Mouse (Mus musculus) megakaryocyte, embryonic 14.5 days (primary cell): ENCODE measurements at regions not wholly inside any gene's neighbourhood (a gene's known extent, or its start where the extent isn't known, plus 50 kb on each side); places are given as distances from the start of the nearest gene placed in this dataset.

Experiments used
- FLI1 ChIP-seq: IDR thresholded peaks from 2 replicates; pipeline ENCODE4 v1.6.1; 2012; ENCODE audit warnings: low read length, inconsistent platforms, mixed read lengths
- GATA1 ChIP-seq: IDR thresholded peaks from 3 replicates; pipeline ENCODE4 v1.6.1; 2012; ENCODE audit warnings: mixed read lengths, low read length, inconsistent platforms, borderline replicate concordance

DNA sequence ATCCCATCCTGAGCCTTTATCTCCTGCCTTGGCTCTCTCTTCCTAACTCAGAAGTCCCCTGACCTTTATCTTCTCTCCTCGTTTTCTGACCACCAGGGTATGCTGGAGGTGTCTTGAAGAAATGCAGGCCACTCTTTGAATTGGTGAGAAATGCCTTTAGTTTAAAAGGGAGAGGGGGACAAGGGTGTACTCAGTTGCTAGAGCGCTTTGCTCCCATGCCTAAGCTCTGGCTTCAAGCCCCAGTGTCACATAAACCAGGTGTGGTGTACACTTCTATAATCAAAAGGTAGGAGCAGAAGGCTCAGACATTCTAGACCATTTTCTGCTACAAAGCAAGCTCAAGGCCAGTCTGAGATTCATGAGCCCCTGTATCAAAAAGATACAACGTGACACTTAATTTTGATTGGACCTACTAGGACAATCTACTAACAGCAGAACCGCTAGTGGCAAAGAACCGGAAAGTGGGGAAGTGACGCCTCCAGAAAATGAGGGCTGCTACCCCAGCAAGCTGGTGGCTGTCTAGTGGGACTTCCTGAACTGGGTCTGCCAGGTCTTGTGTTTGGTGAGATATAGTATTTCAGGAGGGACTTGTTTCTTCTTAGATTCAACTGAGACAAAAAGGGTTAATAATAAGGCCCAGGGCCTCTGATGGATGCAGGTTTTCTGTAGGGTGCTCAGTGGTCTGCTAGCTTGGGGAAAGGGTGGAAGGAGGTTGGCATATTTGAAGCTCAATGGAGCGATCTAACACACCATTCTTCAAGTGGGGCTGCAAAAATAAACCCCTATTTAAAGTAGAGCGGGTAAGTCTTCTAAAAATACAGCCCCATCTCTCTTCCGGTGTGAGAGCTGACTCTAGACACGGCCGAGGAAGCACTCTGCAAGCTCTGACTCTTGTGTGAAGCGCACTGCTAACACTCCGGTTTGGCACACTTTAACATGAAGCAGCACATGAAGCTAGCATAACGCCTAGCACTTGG is 63.1 kb downstream of the Pkdcc start:
- no peak for TF ChIP-seq GATA1
- TF ChIP-seq FLI1, result 0 out of 2 replicates have a peak, but pooled peaks have one; percentile 67
